Mouse (Mus musculus): ENCODE measurements around the gene Vkorc1l1.
A peak's percentile ranks its signal among the peaks of the same experiment; 100 is the strongest.
"Not testable (repeated sequence)": the region's sequence is repeated elsewhere in the genome, so short reads cannot be mapped to it uniquely, and the experiment has no call there.

Gene Vkorc1l1

DNA sequence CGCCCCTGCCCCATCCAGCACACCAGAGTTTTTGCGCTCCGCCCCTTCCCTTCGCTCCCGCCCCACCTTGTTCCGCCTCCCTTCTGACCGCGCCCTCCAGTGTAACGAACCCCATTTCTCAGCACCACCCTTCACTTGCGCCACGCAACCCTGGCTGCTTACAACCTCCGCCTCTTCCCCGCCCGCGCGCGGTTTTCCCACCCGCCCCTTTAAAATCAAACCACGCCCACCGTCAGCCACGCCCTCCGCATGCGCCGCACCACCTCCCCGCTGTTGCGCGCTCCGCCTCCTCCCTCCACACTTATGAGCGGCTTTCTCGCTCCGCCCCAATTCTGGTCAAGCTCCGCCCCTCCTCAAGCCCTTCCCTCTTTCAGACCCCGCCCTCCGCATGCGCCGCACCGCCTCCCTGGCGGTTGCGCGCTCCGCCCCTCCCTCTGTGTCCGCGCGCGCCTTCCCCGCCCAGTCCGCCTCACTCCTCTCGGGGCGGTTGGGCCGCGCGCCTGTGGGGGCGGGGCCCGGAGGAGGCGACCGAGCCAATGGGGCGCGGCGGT lies at the start of gene Vkorc1l1:
Vkorc1l1 (plus strand) TSS at position 476 of the 551 bp plus-strand sequence.
- peak; percentile 91 for ATAC-seq (ENCODE audit: low TSS enrichment)

DNA sequence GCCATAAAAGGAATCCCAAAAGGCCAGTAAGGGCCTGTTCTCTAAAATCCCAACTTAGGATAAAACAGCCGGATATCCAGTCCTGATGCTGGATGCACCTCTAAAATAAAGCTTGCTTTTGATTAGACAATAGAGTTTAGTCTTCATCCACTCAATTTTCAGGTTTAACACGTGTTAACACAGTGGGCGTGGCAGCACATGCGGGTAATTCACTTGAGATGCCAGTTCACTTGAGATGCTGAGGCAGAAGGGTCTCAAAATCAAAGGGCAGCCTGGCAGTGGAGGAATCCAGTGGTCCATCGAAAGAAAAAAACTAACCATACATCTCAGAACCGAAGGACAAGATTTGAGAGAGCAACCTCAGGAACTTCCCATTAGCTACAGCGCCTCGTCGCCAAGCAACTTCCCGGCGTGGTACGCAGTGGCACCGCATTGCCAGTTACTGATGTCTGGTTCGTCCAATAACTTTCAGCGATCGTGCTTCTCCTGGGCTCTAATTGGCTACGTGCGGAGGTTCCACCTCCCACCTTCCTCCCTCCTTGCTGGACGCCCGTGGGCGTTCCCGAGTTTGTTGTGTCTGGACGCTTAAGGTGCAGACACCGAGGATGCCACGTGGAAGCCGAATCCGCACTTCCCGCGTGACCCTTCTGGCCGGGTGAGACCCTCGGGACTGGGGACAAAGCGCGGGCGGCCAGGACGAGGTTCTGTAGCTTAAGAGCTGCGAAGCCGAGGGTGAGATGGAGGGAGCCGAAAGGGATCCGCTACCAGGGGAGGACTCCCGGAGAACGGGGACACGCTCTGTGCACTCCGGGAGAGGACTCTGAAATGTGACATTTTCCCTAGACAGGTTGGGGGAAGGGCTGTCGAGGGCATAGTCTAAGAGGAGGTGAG lies 46.3 kb upstream of the Vkorc1l1 start, which contains the start of gene Zbed5:
Zbed5 (plus strand) TSS at position 526 of the 891 bp plus-strand sequence.
- peak; percentile 100 for ATAC-seq (ENCODE audit: low TSS enrichment)

DNA sequence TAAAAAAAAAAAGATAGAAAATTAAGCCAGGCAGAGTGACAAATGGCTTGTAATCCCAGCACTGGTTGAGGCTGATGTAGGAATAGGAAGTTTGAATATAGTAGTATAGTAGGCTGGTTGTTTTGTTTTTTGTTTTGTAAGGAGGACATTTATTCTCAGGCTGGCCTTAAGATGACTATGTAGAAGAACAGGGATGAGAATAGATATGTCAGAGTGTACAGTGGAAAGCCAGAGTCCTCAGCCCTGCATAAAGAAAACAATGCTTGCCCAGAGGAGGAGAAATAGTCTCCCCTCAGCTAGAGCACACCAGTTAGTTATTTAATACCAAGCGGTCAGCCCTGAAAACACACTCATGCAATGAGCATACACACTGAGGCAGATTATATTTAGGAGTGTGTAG lies 43.3 kb upstream of the Vkorc1l1 start, which contains the start of gene Phkg1:
Phkg1 (minus strand) TSS at position 101 of the 400 bp plus-strand sequence.
- no peak for ATAC-seq (ENCODE audit: low TSS enrichment)

DNA sequence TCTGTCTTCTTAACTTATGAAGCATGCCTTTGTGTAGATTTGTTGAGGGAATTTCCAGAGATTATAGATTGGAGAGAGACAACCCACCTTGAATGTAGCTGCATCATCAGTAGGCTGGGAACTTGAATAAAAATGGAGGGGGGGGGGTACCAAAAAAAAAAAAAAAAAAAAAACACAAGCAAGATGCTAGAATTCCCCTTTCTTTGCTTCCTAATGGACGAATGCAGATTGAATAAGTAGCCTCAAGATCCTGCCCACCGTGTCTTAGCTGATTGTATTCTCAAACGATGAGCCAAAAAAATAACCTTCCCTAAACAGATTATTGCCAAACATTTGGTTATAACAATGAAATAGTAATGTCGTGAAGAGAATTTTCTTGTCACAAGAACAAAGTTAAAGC lies 34.0 kb upstream of the Vkorc1l1 start:
- no peak for ATAC-seq (ENCODE audit: low TSS enrichment)

DNA sequence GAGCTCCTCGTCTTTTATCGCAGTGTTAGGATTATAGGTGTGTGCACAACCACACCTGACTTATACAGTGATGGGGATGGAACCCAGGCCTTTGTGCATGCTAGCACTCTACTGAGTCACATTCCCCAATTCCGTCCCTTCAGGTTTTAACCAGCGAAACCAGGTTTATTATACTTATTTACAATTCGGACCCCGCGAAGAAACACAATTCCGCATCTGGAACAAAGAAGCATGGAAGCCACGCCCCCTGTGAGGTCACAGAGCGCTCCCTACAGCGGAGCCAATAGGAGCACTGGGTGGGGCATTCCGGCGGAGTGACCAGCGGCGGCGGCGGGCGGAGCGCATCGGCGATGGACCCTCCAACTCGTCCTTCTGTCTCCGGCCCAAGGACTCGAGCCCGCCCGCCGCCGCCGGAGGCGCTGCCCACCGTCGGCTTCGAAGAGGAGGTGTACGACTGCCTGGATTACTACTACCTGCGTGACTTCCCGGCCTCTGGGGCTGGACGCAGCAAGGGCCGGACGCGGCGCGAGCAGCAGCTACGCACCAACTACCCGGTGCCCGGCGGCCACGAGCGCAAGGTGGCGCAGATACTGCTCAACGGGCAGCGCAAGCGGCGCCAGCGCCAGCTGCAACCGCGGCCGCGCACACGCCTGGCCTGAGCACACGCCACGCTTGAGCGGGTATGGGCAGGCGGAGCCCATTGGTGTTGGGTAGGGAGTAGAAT lies 33.4 kb upstream of the Vkorc1l1 start, which contains the start of gene Nupr1l:
Nupr1l (plus strand) TSS at position 299 of the 724 bp plus-strand sequence.
- peak; percentile 97 for ATAC-seq (ENCODE audit: low TSS enrichment)

DNA sequence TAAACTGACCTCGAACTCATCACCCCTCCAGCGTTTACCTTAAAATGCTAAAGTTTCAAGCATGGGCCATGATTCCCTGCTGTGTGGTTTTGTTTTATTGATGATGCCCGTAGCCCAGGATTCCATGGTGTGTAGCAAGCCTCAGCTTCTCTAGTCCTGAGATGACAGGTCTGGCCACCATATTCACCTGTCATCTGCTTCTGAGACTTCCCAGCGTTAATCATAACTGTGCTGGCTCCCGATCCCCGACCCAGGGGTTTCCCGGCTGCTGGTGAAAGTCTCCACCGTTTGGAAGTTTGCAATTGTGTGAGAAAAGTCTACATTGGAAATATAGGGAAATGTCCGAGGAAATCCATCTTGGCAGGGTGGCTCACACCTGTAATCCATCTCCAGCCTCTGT lies 32.6 kb upstream of the Vkorc1l1 start:
- ATAC-seq (ENCODE audit: low TSS enrichment) = no peak

DNA sequence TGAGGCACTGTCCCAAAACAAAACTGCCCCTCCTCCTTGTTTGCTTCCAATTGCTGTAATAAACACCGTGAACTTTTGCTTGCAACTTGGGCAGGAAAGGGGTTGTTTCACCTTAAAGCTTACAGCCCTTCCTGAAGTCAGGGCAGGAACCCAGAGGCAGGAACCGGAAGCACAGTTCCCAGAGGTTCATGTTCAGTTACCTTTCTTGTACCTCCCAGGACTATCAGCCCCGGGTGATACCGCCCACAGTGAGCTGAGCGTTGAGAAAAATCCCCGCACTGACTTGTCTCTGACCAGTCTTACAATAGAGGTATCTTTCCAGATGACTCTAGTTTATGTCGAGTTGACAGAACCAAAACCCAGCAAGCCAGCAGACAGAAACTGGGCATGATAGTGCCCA lies 32.2 kb upstream of the Vkorc1l1 start:
- ATAC-seq (ENCODE audit: low TSS enrichment) = no peak

DNA sequence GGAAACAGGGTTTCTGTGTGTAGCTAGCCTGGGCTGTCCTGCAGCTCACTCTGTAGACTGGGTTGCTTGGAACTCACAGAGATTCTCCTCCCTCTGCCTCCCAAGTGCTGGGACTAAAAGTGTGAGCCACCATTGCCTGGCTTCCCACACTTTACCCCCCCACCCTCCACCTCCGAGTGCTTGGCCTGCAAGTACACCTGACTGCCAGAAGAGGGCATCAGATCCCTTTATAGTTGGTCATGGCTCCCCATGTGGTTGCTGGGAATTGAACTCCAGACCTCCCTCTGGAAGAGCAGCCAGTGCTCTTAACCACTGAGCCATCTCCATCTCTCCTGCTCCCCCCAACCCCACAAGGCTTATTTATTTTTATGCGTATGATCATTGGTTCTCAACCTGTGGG lies 27.7 kb upstream of the Vkorc1l1 start:
- ATAC-seq (ENCODE audit: low TSS enrichment) = no peak; the same call in 1 of the 2 replicates

DNA sequence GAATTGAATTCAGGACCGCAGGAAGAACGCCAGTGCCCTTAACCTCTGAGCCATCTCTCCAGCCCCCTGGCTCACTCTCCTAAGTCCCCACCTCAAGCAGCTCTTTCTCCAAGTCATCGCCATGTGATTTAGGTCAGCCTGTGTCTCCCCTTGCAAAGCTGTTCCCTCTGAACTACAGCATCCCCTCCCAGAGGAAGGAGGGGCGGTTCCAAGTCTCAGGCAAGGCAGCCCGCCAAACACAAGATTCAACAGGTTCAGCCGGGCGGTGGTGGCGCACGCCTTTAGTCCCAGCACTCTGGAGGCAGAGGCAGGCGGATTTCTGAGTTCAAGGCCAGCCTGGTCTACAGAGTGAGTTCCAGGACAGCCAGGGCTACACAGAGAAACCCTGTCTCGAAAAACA lies 26.3 kb upstream of the Vkorc1l1 start:
- ATAC-seq (ENCODE audit: low TSS enrichment) = not testable (repeated sequence)

DNA sequence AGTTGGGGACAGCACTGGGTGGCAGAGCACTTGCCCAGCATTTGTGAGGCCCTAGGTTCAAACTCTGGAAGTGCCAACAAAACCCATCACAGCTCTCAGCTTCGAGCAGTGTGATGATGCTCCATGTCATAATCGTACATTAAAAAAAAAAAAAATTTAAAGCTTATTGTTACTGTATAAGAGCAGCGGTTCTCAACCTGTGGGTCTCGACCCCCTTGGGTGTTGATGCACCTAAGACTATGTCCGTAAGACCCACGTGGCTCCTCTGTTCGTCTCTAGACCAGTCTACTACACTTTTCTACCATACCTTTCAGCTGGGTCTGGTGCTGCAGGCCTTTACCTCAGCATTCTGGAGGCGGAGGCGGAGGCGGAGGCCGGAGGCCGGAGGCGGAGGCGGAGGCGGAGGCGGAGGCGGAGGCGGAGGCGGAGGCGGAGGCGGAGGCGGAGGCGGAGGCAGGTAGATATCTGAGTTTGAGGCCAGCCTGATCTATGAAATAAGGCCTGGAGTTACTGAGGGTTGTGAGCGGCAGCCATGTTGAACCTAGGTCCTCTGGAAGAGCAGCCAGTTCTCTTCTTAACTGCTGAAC lies 23.6 kb upstream of the Vkorc1l1 start:
- ATAC-seq (ENCODE audit: low TSS enrichment) = no peak

DNA sequence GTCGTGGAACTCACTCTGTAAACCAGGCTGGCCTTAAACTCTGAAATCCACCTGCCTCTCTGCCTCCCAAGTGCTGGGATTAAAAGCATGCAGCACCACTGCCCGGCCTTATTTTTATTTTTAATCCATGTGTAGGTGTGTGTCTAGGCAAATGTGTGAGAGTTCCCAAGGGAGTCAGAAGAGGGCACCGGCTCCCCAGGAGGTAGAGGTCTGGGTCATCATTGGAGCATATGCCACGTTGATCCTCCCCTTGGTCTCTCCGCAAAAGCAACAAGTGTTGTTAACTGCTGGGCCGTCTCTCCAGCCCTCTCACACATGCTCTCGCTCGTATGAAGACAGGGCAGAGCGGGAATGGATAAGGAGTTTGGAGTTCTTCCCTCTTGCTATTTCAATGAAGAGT lies 23.0 kb upstream of the Vkorc1l1 start:
- no peak for ATAC-seq (ENCODE audit: low TSS enrichment)

DNA sequence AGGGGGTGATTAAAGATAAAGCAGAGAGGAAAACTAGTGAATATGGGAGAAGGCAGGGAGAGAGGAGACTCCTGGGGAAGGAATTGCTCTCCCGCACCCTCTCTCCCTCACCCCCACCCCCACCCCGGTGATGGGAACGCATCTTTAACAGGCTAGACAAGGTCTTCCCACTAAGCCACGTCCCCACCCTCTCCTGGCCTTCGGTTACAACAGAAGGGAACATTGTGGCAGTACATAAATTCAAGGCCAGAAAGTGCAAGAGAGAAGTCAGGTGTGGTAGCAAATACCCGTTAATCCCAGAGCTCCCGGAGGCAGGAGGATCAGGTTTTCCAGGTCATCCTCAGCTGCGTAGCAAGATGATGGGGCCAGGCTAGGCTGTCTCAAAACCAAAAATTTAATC lies 22.4 kb upstream of the Vkorc1l1 start:
- no peak for ATAC-seq (ENCODE audit: low TSS enrichment)

DNA sequence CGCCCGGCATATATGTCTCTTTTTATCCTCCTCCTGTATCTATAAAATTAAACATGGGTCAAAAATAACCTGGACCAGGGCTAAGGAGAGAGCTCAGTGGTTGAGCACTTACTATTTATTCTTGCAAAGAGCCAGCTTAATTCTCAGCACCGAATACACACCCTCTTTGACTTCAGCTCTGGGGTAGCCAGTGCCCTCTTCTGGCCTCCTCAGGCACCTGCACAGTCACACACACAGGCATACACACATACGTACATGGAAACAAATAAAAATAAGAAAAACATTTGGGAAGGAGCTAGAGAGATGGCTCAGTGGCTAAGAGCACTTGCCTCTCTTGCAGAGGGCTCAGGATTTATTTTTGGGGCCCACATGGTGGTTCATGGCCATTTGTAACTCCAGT lies 19.8 kb upstream of the Vkorc1l1 start:
- no peak for ATAC-seq (ENCODE audit: low TSS enrichment)

DNA sequence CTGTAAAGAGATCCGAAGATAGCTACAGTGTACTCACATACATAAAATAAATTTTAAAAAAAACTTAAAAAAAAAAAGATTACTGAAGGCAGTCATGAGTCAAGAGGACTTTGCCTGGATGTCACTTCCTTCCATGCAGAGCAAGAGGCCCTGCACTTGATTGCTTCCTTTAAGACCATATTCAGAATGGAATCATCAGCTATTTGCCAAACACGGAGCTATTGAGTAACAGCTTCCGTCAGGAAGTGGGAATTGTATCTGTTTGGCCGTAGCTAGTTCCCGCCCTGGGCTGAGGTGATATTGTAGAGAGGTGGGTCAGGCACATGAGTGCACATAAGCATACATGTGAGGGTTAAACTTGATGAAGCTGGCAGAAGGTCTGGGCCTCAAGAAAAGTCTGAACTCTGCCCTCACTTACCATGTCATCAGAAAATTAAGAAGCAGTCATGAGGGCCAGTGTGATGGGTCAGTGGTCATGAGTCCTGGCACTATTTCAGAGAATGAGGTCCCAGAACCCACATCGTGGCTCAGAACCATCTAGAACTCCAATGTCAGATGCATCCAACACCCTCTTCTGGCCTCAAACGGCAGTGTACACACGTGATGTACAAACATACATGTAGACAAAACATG lies 16.8 kb upstream of the Vkorc1l1 start:
- ATAC-seq (ENCODE audit: low TSS enrichment) = no peak

DNA sequence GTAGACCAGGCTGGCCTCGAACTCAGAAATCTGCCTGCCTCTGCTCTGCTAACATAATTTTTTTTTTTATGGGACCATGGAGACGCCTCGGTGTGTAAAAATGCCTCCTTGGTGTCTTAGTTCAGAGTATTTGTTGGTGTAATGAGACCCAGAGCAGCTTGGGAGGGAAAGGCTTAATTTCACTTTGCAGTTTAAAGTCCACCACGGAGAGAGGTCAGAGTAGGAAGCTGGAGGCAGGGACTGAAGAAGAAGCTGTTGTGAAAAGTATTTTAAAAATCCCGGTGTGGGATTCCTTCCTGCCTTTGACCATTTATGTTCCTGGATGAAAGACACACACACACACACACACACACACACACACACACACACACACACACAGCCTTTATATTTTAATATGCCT lies 15.8 kb upstream of the Vkorc1l1 start:
- ATAC-seq (ENCODE audit: low TSS enrichment) = no peak

DNA sequence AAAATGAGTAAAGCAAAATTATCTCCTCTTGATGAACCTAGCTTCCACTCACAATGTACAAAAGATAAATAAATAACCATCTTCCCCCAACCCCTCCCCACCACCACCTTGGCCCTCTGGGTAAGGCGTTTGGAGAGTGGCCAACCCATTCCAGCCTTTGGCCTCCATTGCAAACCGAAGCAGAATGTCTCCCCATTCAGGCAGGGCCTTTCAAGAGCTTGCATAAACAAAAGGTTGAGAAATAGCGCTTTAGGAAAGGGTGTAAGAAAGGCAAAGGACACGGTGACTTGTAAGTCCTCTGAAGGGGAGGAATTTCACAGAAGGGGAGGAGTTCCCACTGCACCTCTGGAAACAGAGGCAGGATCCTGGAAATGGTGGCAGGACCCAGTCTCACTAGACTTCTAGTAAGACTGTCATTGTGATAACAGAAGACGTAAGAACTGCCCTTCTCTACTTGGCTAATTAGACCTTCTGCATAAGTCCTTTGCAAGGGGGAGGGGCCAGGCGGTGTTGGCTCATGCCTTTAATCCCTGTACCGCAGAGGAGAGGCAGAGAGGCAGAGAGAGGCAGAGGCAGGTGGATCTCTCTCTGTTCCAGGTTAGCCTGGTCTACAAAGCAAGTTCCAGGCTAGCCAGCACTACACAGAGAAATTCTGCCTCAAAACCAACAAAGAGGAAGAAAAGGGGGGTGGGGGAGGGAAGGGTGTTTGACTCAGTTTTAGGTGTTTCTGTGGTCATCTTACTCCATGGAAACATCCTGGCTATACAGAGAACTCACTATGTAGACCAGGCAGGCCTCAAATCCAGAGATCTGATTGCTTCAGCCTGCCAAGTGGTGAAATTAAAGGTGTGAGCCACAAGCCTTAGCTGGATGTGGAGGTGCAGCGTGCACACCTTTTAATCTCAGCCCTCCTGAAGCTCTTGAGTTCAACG lies 11.6 kb upstream of the Vkorc1l1 start:
- no peak for ATAC-seq (ENCODE audit: low TSS enrichment)

DNA sequence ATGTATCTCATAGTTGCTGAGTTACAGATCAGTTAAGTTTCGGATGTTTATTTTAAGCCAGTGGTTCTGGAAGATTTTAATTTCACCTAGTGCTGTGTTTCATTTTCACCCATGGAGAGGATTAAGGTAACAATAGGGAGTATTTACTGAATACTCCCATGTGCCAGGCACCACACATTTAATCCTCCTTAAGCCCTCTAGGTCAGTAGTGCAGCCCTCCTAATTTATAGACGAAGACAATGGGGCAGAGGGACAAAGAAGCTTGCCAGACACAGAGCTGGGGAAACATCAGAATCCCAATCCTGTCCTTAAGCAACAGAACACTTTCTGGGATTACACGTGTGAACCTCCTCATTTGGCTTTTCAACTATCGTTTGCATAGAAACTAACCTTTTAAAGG lies 4.8 kb upstream of the Vkorc1l1 start:
- ATAC-seq (ENCODE audit: low TSS enrichment) = no peak

DNA sequence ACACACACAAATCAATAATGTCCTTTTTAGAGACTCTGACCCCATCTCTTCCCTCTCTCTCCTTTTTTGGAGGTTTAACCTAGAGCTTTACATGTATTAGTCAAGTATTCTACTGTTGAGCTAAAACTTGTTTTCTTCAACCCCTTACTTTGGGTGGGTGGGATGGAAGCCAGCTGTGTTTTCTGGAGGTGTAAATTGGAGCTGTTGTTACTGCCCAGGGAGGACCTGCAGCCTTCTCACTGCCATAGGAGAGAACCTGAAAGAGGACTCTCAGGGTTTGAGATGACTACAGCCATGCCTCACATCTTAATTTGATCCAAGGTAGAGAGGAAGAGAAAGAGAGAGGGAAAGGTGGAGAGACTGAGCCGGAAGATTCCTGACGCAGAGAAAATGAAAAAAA lies 1.5 kb upstream of the Vkorc1l1 start:
- ATAC-seq (ENCODE audit: low TSS enrichment) = no peak

DNA sequence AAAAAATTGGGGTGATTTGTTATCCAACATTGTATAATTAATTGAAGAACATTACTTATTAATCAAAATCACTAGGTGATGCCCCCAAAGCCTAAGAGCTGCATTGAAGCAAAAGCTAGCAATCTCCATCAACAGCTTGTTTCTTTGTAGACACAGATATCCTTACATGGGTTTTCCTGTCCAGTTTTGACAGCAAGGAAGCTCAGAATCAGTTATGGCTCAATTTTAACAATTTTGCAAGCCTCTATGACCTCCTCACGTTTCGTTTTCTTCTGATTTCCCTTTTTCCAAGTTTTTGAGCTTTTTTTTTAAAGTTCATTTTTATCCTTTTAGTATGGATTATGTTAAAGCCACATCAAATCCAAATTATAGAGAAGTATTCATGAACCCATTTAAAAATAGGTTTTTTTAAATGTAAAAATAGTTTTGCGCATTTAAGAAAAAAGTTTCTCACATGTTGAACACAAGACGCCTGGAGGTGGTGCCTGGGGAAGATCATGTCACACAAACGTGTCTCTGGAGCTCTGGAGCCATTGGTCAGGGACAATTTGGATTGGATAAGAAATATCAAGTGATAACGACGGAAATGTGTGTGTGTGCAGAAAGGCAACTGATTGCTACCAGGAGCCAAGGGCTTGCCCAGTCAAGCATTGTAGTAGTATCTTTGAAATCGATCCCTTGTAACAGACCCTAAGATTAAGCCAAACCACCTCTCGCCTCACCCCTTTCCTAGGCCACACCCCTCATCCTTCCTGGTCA lies 855 bp upstream of the Vkorc1l1 start:
- peak; percentile 61 for ATAC-seq (ENCODE audit: low TSS enrichment)

All from frontal cortex, adult (tissue).